Mouse (Mus musculus): ENCODE measurements at regions not wholly inside any gene's neighbourhood (a gene's known extent, or its start where the extent isn't known, plus 50 kb on each side); places are given as distances from the start of the nearest gene placed in this dataset.

- TF ChIP-seq GATA1 (IDR thresholded peaks at IDR 0.05; ENCODE audit: borderline replicate concordance, low read length) (no peak), CTCF (IDR thresholded peaks at IDR 0.05; ENCODE audit: low read depth, low read length) (no peak), POLR2AphosphoS5 (IDR thresholded peaks at IDR 0.05; ENCODE audit: insufficient replicate concordance, low read depth, low read length) (no peak), GATA2 (IDR thresholded peaks at IDR 0.05; ENCODE audit: borderline replicate concordance, low read depth, low read length) (no peak), TAL1 (conservative IDR thresholded peaks at IDR 0.05; ENCODE audit: low read depth, low read length) (no peak)
- Histone ChIP-seq H3K27me3 (ENCODE audit: insufficient read depth, low read length) (no peaks in the 10 kb centered on the region), H3K36me3 (replicated peaks) (no peaks in the 10 kb centered on the region), H3K9me3 (replicated peaks) (no peaks in the 10 kb centered on the region), H3K4me3 (ENCODE audit: low read depth, low read length) (no peak overlapping the region), H3K4me1 (ENCODE audit: insufficient read depth, low read depth, low read length) (no peaks in the 10 kb centered on the region)
- DNase-seq (ENCODE audit: low spot score) (no peak), ATAC-seq (ENCODE audit: extremely low read depth, insufficient number of reproducible peaks, low FRiP score, poor library complexity, severe bottlenecking) (no peak)
Measured at GRCm38 (mm10) chr8:8219701-8220394, 441.2 kb downstream of the Efnb2 start.

GRCm38 (mm10) chr8:8193036-8193435 lies 468.0 kb downstream of the Efnb2 start:
- no peaks in the 10 kb centered on the region for H3K36me3 ChIP-seq (replicated peaks)
- DNase-seq (ENCODE audit: low spot score) = no peak
- no peaks in the 10 kb centered on the region for H3K27me3 ChIP-seq (ENCODE audit: insufficient read depth, low read length)
- no peak overlapping the region for H3K4me3 ChIP-seq (ENCODE audit: low read depth, low read length)
- ATAC-seq (ENCODE audit: extremely low read depth, insufficient number of reproducible peaks, low FRiP score, poor library complexity, severe bottlenecking) = no peak
- no peaks in the 10 kb centered on the region for H3K4me1 ChIP-seq (ENCODE audit: insufficient read depth, low read depth, low read length)
- H3K9me3 ChIP-seq (replicated peaks) = no peaks in the 10 kb centered on the region
- TF ChIP-seq CTCF (IDR thresholded peaks at IDR 0.05; ENCODE audit: low read depth, low read length) = no peak
- no peak for TF ChIP-seq TAL1 (conservative IDR thresholded peaks at IDR 0.05; ENCODE audit: low read depth, low read length)
- TF ChIP-seq GATA1 (IDR thresholded peaks at IDR 0.05; ENCODE audit: borderline replicate concordance, low read length) = no peak
- no peak for TF ChIP-seq POLR2AphosphoS5 (IDR thresholded peaks at IDR 0.05; ENCODE audit: insufficient replicate concordance, low read depth, low read length)
- no peak for TF ChIP-seq GATA2 (IDR thresholded peaks at IDR 0.05; ENCODE audit: borderline replicate concordance, low read depth, low read length)

DNA sequence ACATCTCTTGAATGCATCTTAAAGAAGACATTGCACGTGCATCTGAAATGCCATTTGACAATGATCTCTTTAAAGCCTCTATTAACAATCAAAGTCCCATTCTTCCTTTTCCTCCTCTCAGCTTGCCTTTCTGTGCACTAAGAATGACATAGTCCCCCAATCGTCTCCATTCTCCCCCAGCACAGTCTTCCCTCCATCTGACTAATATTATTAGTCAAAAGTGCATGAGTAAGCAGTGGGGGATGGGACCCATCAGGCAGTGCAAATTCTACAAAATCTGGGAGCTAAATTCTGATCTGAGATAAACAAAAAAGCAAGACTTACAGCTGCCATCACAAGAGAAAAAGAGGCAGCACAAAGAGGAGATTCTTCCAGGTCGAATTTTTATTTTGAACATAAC lies 475.0 kb downstream of the Efnb2 start:
- ATAC-seq (ENCODE audit: extremely low read depth, insufficient number of reproducible peaks, low FRiP score, poor library complexity, severe bottlenecking) (no peak), DNase-seq (ENCODE audit: low spot score) (no peak)
- TF ChIP-seq GATA1 (IDR thresholded peaks at IDR 0.05; ENCODE audit: borderline replicate concordance, low read length) (no peak), CTCF (IDR thresholded peaks at IDR 0.05; ENCODE audit: low read depth, low read length) (no peak), GATA2 (IDR thresholded peaks at IDR 0.05; ENCODE audit: borderline replicate concordance, low read depth, low read length) (no peak), POLR2AphosphoS5 (IDR thresholded peaks at IDR 0.05; ENCODE audit: insufficient replicate concordance, low read depth, low read length) (no peak), TAL1 (conservative IDR thresholded peaks at IDR 0.05; ENCODE audit: low read depth, low read length) (no peak)

GRCm38 (mm10) chr8:8183233-8183622 lies 477.8 kb downstream of the Efnb2 start:
- Histone ChIP-seq H3K36me3 (replicated peaks) (no peaks in the 10 kb centered on the region), H3K4me3 (ENCODE audit: low read depth, low read length) (no peak overlapping the region), H3K27me3 (ENCODE audit: insufficient read depth, low read length) (0 out of 2 replicates have a peak, but pooled peaks cover 2% of the 10 kb centered on the region), H3K9me3 (replicated peaks) (no peaks in the 10 kb centered on the region), H3K4me1 (ENCODE audit: insufficient read depth, low read depth, low read length) (no peaks in the 10 kb centered on the region)
- TF ChIP-seq CTCF (IDR thresholded peaks at IDR 0.05; ENCODE audit: low read depth, low read length) (no peak), POLR2AphosphoS5 (IDR thresholded peaks at IDR 0.05; ENCODE audit: insufficient replicate concordance, low read depth, low read length) (no peak), GATA1 (IDR thresholded peaks at IDR 0.05; ENCODE audit: borderline replicate concordance, low read length) (no peak), TAL1 (conservative IDR thresholded peaks at IDR 0.05; ENCODE audit: low read depth, low read length) (no peak), GATA2 (IDR thresholded peaks at IDR 0.05; ENCODE audit: borderline replicate concordance, low read depth, low read length) (no peak)
- DNase-seq (ENCODE audit: low spot score) (no peak), ATAC-seq (ENCODE audit: extremely low read depth, insufficient number of reproducible peaks, low FRiP score, poor library complexity, severe bottlenecking) (no peak)

More for the DNA sequence above, 475.0 kb downstream of the Efnb2 start:
- no peaks in the 10 kb centered on the region for H3K27me3 ChIP-seq (ENCODE audit: insufficient read depth, low read length)
- H3K4me3 ChIP-seq (ENCODE audit: low read depth, low read length) = no peak overlapping the region
- no peaks in the 10 kb centered on the region for H3K4me1 ChIP-seq (ENCODE audit: insufficient read depth, low read depth, low read length)
- no peaks in the 10 kb centered on the region for H3K36me3 ChIP-seq (replicated peaks)
- no peaks in the 10 kb centered on the region for H3K9me3 ChIP-seq (replicated peaks)

DNA sequence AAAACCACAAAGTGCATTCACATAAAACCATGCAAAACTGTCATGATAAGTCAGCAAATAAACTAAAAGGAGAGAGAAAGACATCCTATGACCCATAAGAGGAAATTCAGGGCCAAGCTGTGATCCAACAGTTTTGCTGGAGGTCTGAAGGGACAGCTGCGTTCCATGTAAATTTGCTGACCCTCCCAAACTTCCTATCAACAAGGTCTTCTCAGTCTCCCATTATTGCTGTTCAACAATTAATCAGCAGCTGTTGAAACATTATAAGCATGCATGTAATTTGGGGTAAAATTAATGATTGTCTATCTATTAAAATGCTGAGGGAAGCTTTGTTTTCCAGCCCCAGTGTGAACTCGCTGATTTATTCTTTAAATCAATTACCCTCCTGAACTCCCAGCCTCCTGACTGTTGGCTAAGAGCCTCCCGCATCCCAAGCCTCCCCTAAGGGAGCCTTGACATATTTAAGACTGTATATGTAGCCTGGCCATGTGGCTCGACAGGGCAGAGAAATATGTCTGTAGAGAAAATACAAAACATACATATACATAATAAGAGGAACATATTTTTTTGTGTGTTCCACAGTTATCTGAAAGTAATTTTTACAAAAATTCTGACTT lies 478.3 kb downstream of the Efnb2 start:
- ATAC-seq (ENCODE audit: extremely low read depth, insufficient number of reproducible peaks, low FRiP score, poor library complexity, severe bottlenecking) (no peak), DNase-seq (ENCODE audit: low spot score) (no peak)
- Histone ChIP-seq H3K36me3 (replicated peaks) (no peaks in the 10 kb centered on the region), H3K4me3 (ENCODE audit: low read depth, low read length) (no peak overlapping the region), H3K27me3 (ENCODE audit: insufficient read depth, low read length) (0 out of 2 replicates have a peak, but pooled peaks cover 2% of the 10 kb centered on the region), H3K9me3 (replicated peaks) (no peaks in the 10 kb centered on the region), H3K4me1 (ENCODE audit: insufficient read depth, low read depth, low read length) (no peaks in the 10 kb centered on the region)
- TF ChIP-seq POLR2AphosphoS5 (IDR thresholded peaks at IDR 0.05; ENCODE audit: insufficient replicate concordance, low read depth, low read length) (no peak), GATA2 (IDR thresholded peaks at IDR 0.05; ENCODE audit: borderline replicate concordance, low read depth, low read length) (no peak), TAL1 (conservative IDR thresholded peaks at IDR 0.05; ENCODE audit: low read depth, low read length) (no peak), GATA1 (IDR thresholded peaks at IDR 0.05; ENCODE audit: borderline replicate concordance, low read length) (no peak), CTCF (IDR thresholded peaks at IDR 0.05; ENCODE audit: low read depth, low read length) (no peak)

GRCm38 (mm10) chr8:8182108-8182507 lies 478.9 kb downstream of the Efnb2 start:
- ATAC-seq (ENCODE audit: extremely low read depth, insufficient number of reproducible peaks, low FRiP score, poor library complexity, severe bottlenecking) (no peak), DNase-seq (ENCODE audit: low spot score) (no peak)
- H3K27me3 ChIP-seq (ENCODE audit: insufficient read depth, low read length) = 0 out of 2 replicates have a peak, but pooled peaks cover 2% of the 10 kb centered on the region
- no peaks in the 10 kb centered on the region for H3K4me1 ChIP-seq (ENCODE audit: insufficient read depth, low read depth, low read length)
- H3K4me3 ChIP-seq (ENCODE audit: low read depth, low read length) = no peak overlapping the region
- H3K9me3 ChIP-seq (replicated peaks) = no peaks in the 10 kb centered on the region
- H3K36me3 ChIP-seq (replicated peaks) = no peaks in the 10 kb centered on the region
- TF ChIP-seq GATA1 (IDR thresholded peaks at IDR 0.05; ENCODE audit: borderline replicate concordance, low read length) = no peak
- no peak for TF ChIP-seq POLR2AphosphoS5 (IDR thresholded peaks at IDR 0.05; ENCODE audit: insufficient replicate concordance, low read depth, low read length)
- TF ChIP-seq GATA2 (IDR thresholded peaks at IDR 0.05; ENCODE audit: borderline replicate concordance, low read depth, low read length) = no peak
- TF ChIP-seq CTCF (IDR thresholded peaks at IDR 0.05; ENCODE audit: low read depth, low read length) = no peak
- TF ChIP-seq TAL1 (conservative IDR thresholded peaks at IDR 0.05; ENCODE audit: low read depth, low read length) = no peak

All from G1E (cell line).